Mouse (Mus musculus) kidney, postnatal 10 days (tissue): ENCODE data around the gene Hyal1.

Source experiments
- DNase-seq: peaks from one replicate; pipeline ENCODE4 v3.0.0; 2021; ENCODE audit warnings: mixed read lengths

Gene Hyal1

GRCm38 (mm10) chr9:107598385-107598784 lies 21.7 kb downstream of the Hyal1 start:
- no peak for DNase-seq

- no peak for DNase-seq
These were observed 22.7 kb downstream of the Hyal1 start for GRCm38 (mm10) chr9:107599433-107599832.

- DNase-seq: peak; percentile 63
These were observed 23.1 kb downstream of the Hyal1 start for GRCm38 (mm10) chr9:107599842-107600241.

DNA sequence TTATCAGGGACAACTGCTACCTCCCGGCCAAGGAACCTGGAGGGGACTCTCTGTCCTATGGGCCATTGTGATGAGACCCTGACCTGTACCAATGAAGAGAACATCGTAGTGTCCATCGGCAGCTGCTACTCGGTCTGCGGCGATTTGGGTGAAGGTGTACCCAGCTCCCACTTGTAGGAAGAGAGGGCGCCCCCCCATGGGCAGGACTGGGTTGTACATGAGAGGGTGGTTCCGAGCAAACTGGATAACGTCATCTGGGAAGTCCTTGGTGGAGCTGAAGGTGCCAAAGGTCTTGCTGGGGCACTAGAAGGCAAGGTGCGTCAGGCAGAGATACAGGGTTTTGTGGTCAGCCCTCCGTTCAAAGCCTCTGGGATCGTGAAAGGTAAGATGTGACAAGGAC lies 24.0 kb downstream of the Hyal1 start:
- peak; percentile 47 for DNase-seq

- no peak for DNase-seq
These were observed 24.5 kb downstream of the Hyal1 start for GRCm38 (mm10) chr9:107601275-107601674.

DNA sequence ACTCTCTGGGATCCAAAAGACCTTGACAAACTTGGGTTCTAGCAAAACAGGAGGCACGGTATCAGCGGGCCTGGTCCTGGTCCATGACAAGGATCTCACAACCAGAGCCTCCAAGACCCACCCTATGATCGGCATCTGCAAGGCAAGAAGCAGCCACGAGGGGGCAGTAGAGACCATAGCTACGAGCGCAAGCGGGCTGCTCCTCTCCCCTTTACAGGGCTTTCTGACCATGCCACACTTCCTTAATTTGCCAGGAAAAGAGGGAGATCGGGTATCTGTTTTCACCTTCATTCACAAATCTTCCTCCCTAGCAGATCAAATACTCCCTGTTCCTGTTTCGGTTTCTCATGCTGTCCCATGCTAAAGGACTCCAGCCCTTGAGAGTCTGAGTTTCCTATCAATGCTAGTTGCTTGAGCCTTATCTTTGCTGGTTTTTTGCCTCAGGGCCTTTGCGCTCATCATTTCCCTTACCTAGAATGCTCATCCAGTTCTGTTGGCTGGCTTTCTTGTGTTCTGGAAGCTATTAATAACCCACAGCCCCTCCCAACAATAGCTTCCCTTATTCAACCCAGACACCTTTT lies 25.4 kb downstream of the Hyal1 start:
- peak; percentile 97 for DNase-seq

GRCm38 (mm10) chr9:107603251-107603650 lies 26.5 kb downstream of the Hyal1 start:
- no peak for DNase-seq

DNA sequence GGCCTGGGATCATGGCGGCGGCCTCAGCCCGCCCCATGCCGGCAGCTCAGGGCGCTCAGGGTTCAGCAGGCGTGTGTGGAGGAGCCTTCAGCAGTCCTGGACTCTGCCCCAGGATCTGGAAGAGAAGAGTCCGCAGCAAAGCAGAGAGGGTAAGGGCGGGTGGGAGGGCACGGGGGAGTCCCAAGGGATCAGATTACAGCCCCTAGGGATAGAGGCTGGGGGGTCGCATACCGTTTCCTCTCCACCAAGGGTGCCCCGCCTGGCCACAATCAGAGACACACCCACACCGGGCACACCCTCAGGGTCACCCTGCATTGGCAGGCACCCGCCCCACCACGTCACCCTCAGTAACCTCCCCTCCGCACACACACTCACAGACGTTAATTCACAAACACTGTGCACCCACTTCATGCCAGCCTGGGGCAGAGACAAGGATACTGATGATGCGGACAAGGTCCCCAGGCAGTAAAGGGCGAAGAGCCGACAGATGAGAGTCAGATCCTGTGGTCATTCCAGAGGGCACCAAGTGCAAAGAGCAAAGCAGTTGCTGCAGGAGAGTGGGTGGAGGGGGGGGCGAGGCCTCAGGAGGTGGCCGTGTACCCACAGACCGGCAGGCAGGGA lies 28.4 kb downstream of the Hyal1 start:
- peak; percentile 74 for DNase-seq

DNA sequence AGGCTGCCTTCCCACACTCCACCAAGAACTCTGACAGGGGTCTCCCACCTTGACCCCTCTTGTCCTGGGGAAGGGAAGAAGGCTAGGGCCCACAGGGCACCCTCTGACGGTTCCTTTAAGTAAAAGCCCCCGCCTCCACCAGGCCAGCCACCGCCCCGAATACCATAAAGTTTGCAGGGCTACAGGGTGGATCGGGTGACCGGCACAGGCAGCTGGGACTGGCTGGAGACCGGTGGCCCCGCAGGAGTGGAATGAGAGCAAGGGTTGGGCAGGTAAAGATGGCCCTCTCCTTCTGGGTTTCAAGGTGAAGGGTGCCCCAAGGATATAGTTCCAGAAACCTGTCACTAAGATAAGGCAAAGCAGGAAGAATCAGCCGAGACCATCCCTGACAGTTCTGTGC lies 29.9 kb downstream of the Hyal1 start:
- DNase-seq: peak; percentile 80

- DNase-seq: peak; percentile 55
These were observed 30.3 kb downstream of the Hyal1 start for GRCm38 (mm10) chr9:107607036-107607435.

DNA sequence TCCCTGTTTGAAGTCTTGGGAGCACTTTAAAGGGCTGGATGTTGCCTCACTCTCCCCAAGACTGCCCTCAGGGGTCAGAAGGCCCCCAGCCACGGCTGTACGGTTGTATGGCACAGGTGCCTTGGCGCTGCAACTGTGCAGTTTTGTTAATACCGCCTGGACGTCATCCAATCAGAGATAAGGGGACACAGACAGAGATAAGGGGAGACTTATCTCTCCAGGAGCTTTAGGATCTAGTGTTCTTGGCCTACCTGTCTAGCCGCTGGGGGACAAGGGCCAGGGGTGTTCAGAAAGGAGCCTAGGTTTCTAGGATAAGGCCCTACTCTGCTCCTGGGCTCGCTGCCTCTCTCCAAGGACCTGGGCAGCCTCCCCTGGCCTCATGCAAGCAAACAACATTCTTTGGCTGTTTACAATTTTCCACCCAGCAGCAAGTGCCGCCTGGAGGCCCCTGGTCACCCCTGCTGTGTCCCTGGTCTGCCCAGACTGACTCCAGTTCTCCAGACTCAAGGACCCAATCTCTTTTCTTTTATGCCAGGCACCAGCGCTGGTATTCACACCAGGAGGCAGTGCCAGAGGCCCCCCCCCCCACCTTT lies 31.0 kb downstream of the Hyal1 start:
- peak; percentile 54 for DNase-seq

DNA sequence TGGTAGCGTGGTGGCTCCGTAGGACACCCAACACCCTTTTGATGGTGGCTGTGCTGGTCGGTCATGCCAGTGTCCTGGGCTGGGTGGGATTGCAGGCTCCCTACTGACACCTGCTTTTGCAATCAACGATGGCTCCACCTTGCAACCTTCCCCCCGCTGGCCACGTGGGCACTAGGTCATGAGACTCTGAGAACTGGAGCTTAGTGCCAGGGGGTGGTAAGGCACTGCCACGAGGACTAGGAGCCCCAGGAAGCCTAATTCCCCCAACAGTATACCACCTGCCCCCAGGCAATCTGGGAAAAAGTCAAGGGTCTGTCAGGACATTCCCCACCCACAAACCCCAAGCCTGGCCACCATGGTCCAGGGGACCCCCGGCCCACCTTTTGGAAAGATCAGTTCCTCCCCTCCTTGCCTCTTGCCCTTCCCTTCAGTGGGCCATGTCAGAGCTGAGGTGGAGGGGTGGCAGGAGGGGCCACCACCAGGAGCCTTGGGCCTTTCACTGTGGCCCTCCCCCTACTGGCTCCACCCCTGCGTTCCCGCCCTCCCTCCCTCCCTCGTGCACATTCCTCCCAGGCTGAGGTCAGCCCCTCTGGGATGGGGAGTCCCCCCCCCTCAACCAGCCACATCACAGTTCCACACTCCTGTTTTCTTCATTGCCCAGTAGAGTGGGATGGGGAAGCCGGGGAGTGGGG lies 32.2 kb downstream of the Hyal1 start, which contains the start of gene Sema3b:
Sema3b (minus strand) TSS at position 489 of the 692 bp plus-strand sequence.
- DNase-seq: peak; percentile 71

GRCm38 (mm10) chr9:107609433-107609830 lies 32.7 kb downstream of the Hyal1 start:
- no peak for DNase-seq

- DNase-seq: no peak
These were observed 34.9 kb downstream of the Hyal1 start for GRCm38 (mm10) chr9:107611456-107612190.

GRCm38 (mm10) chr9:107612191-107612944 lies 35.6 kb downstream of the Hyal1 start:
- DNase-seq: peak; percentile 100

- DNase-seq: peak; percentile 64
These were observed 36.3 kb downstream of the Hyal1 start for GRCm38 (mm10) chr9:107612945-107613569.

DNA sequence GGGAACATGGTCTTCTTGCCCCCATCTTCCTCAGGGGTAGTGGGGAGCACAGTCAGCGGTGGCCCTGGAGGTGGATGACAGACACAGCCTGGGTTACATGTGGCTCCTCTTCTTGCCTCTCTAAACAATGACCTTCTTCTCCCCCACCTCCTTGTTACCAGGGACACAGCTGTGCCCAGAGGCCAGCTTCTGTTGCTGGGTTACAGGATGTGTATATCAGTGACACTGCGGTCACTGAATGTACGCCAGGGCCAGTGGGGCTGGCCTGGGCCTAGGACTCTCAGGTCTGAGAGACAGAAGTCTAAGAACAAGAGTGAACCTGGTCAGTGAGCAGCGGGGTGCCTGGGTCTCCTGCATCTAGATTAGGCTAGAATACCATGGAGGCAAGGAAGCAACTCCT lies 38.3 kb downstream of the Hyal1 start:
- no peak for DNase-seq

- no peak for DNase-seq
These were observed 40.7 kb downstream of the Hyal1 start for GRCm38 (mm10) chr9:107617461-107617860.

GRCm38 (mm10) chr9:107618098-107618497 lies 41.4 kb downstream of the Hyal1 start:
- no peak for DNase-seq

GRCm38 (mm10) chr9:107618778-107619545 lies 42.2 kb downstream of the Hyal1 start:
- DNase-seq: peak; percentile 88

- DNase-seq: no peak
These were observed 42.8 kb downstream of the Hyal1 start for GRCm38 (mm10) chr9:107619546-107619879.
